Mouse (Mus musculus) limb, embryonic 10.5 days (tissue): ENCODE results near the gene Pacsin3. TPM values are rescaled to one million over a fixed set of nuclear protein-coding genes. Genes with fewer than 3 reads are reported as not detected.

Experiments used
- polyA plus RNA-seq: library from polyadenylated mRNA; unstranded; fragments of >200 nt; fragmentation: Nextera tagmentation; extraction: Ambion mirVana; gene quantifications from 2 replicates; pipeline ENCODE4 v1.2.1, GENCODE M21; 2016

Pacsin3 gene
- polyA plus RNA-seq, 1 experiment from 2014 or later, result 37.0 TPM

Other genes with a start within 250 kb of the Pacsin3 start
- 0.30 and 1.4 TPM in 2 replicates for gene Rapsn, start 220.3 kb upstream of the Pacsin3 start, polyA plus RNA-seq
- gene Psmc3, start 201.9 kb upstream of the Pacsin3 start, polyA plus RNA-seq, result 359 and 373 TPM in 2 replicates
- gene Slc39a13, start 185.5 kb upstream of the Pacsin3 start, polyA plus RNA-seq, result 18.1 and 31.6 TPM in 2 replicates
- gene Spi1, start 173.6 kb upstream of the Pacsin3 start, polyA plus RNA-seq, result 2.0 and 2.6 TPM in 2 replicates
- 0.44 and 0.49 TPM in 2 replicates for gene Mybpc3, start 137.8 kb upstream of the Pacsin3 start, polyA plus RNA-seq
- 8.4 and 10.9 TPM in 2 replicates for gene Madd, start 72.1 kb upstream of the Pacsin3 start, polyA plus RNA-seq
- 1.5 and 1.7 TPM in 2 replicates for gene Nr1h3, start 53.1 kb upstream of the Pacsin3 start, polyA plus RNA-seq
- 23.8 and 27.3 TPM in 2 replicates for gene Acp2, start 53.1 kb upstream of the Pacsin3 start, polyA plus RNA-seq
- gene Ddb2, start 19.0 kb upstream of the Pacsin3 start, polyA plus RNA-seq, result 10.4 and 12.7 TPM in 2 replicates
- 101 and 113 TPM in 2 replicates for gene Arfgap2, start 9.0 kb downstream of the Pacsin3 start, polyA plus RNA-seq
- gene 1110051M20Rik, start 188.8 kb downstream of the Pacsin3 start, polyA plus RNA-seq, result 63.9 and 78.3 TPM in 2 replicates
- 6.5 and 6.9 TPM in 2 replicates for gene Lrp4, start 201.6 kb downstream of the Pacsin3 start, polyA plus RNA-seq